Mouse (Mus musculus): ENCODE measurements around the gene Kctd19. TPM values are rescaled to one million over a fixed set of nuclear protein-coding genes. Genes with fewer than 3 reads are reported as not detected.
A peak's percentile ranks its signal among the peaks of the same experiment; 100 is the strongest.

The Kctd19 gene
- total and polyA plus RNA-seq, 3 experiments, result not detected

GRCm38 (mm10) chr8:105441433-105441832, 28.1 kb upstream of the Kctd19 start:
- TF ChIP-seq GATA1 (IDR thresholded peaks at IDR 0.05; ENCODE audit: borderline replicate concordance, low read length) (no peak), TAL1 (conservative IDR thresholded peaks at IDR 0.05; ENCODE audit: low read depth, low read length) (no peak), CTCF (IDR thresholded peaks at IDR 0.05; ENCODE audit: low read depth, low read length) (0 out of 2 replicates have a peak, but pooled peaks have one; percentile 28)
- Histone ChIP-seq H3K9me3 (replicated peaks) (no peaks in the 10 kb centered on the region), H3K36me3 (replicated peaks) (no peaks in the 10 kb centered on the region), H3K4me3 (ENCODE audit: low read depth, low read length) (no peak overlapping the region), H3K4me1 (ENCODE audit: insufficient read depth, low read depth, low read length) (no peaks in the 10 kb centered on the region), H3K27me3 (ENCODE audit: insufficient read depth, low read length) (peaks cover 14% of the 10 kb centered on the region)
- DNase-seq (ENCODE audit: low spot score) (no peak), ATAC-seq (ENCODE audit: extremely low read depth, insufficient number of reproducible peaks, low FRiP score, poor library complexity, severe bottlenecking) (no peak)

GRCm38 (mm10) chr8:105438865-105439264, 25.6 kb upstream of the Kctd19 start:
- Histone ChIP-seq H3K9me3 (replicated peaks) (no peaks in the 10 kb centered on the region), H3K4me1 (ENCODE audit: insufficient read depth, low read depth, low read length) (no peaks in the 10 kb centered on the region), H3K27me3 (ENCODE audit: insufficient read depth, low read length) (peaks cover 15% of the 10 kb centered on the region), H3K4me3 (ENCODE audit: low read depth, low read length) (no peak overlapping the region), H3K36me3 (replicated peaks) (no peaks in the 10 kb centered on the region)
- no peak for ATAC-seq (ENCODE audit: extremely low read depth, insufficient number of reproducible peaks, low FRiP score, poor library complexity, severe bottlenecking)
- TF ChIP-seq CTCF (IDR thresholded peaks at IDR 0.05; ENCODE audit: low read depth, low read length) (peak; percentile 25; the same call in 1 of the 2 replicates), POLR2AphosphoS5 (IDR thresholded peaks at IDR 0.05; ENCODE audit: insufficient replicate concordance, low read depth, low read length) (no peak)
- no peak for DNase-seq (ENCODE audit: low spot score)

GRCm38 (mm10) chr8:105437078-105437748, 23.9 kb upstream of the Kctd19 start:
- Histone ChIP-seq H3K36me3 (replicated peaks) (no peaks in the 10 kb centered on the region), H3K4me1 (ENCODE audit: insufficient read depth, low read depth, low read length) (no peaks in the 10 kb centered on the region), H3K4me3 (ENCODE audit: low read depth, low read length) (no peak overlapping the region), H3K9me3 (replicated peaks) (no peaks in the 10 kb centered on the region), H3K27me3 (ENCODE audit: insufficient read depth, low read length) (peaks cover 11% of the 10 kb centered on the region)
- TF ChIP-seq POLR2AphosphoS5 (IDR thresholded peaks at IDR 0.05; ENCODE audit: insufficient replicate concordance, low read depth, low read length) (no peak), GATA1 (IDR thresholded peaks at IDR 0.05; ENCODE audit: borderline replicate concordance, low read length) (no peak), TAL1 (conservative IDR thresholded peaks at IDR 0.05; ENCODE audit: low read depth, low read length) (no peak), CTCF (IDR thresholded peaks at IDR 0.05; ENCODE audit: low read depth, low read length) (no peak), GATA2 (IDR thresholded peaks at IDR 0.05; ENCODE audit: borderline replicate concordance, low read depth, low read length) (no peak)
- DNase-seq (ENCODE audit: low spot score), result no peak
- ATAC-seq (ENCODE audit: extremely low read depth, insufficient number of reproducible peaks, low FRiP score, poor library complexity, severe bottlenecking), result no peak

GRCm38 (mm10) chr8:105436218-105436617, 22.9 kb upstream of the Kctd19 start:
- H3K4me3 ChIP-seq (ENCODE audit: low read depth, low read length), result no peak overlapping the region
- H3K4me1 ChIP-seq (ENCODE audit: insufficient read depth, low read depth, low read length), result no peaks in the 10 kb centered on the region
- TF ChIP-seq CTCF (IDR thresholded peaks at IDR 0.05; ENCODE audit: low read depth, low read length), result no peak
- TF ChIP-seq POLR2AphosphoS5 (IDR thresholded peaks at IDR 0.05; ENCODE audit: insufficient replicate concordance, low read depth, low read length), result no peak
- TF ChIP-seq TAL1 (conservative IDR thresholded peaks at IDR 0.05; ENCODE audit: low read depth, low read length), result no peak
- TF ChIP-seq GATA2 (IDR thresholded peaks at IDR 0.05; ENCODE audit: borderline replicate concordance, low read depth, low read length), result no peak
- TF ChIP-seq GATA1 (IDR thresholded peaks at IDR 0.05; ENCODE audit: borderline replicate concordance, low read length), result no peak
- ATAC-seq (ENCODE audit: extremely low read depth, insufficient number of reproducible peaks, low FRiP score, poor library complexity, severe bottlenecking) (no peak), DNase-seq (ENCODE audit: low spot score) (no peak)
- no peaks in the 10 kb centered on the region for H3K36me3 ChIP-seq (replicated peaks)
- H3K9me3 ChIP-seq (replicated peaks), result no peaks in the 10 kb centered on the region
- peaks cover 11% of the 10 kb centered on the region for H3K27me3 ChIP-seq (ENCODE audit: insufficient read depth, low read length)

- H3K36me3 ChIP-seq (replicated peaks), result no peaks in the 10 kb centered on the region
- DNase-seq (ENCODE audit: low spot score), result no peak
- no peaks in the 10 kb centered on the region for H3K9me3 ChIP-seq (replicated peaks)
- H3K4me1 ChIP-seq (ENCODE audit: insufficient read depth, low read depth, low read length), result no peaks in the 10 kb centered on the region
- no peak for ATAC-seq (ENCODE audit: extremely low read depth, insufficient number of reproducible peaks, low FRiP score, poor library complexity, severe bottlenecking)
- no peak overlapping the region for H3K4me3 ChIP-seq (ENCODE audit: low read depth, low read length)
- TF ChIP-seq GATA2 (IDR thresholded peaks at IDR 0.05; ENCODE audit: borderline replicate concordance, low read depth, low read length) (no peak), CTCF (IDR thresholded peaks at IDR 0.05; ENCODE audit: low read depth, low read length) (no peak), POLR2AphosphoS5 (IDR thresholded peaks at IDR 0.05; ENCODE audit: insufficient replicate concordance, low read depth, low read length) (no peak), GATA1 (IDR thresholded peaks at IDR 0.05; ENCODE audit: borderline replicate concordance, low read length) (no peak), TAL1 (conservative IDR thresholded peaks at IDR 0.05; ENCODE audit: low read depth, low read length) (no peak)
- H3K27me3 ChIP-seq (ENCODE audit: insufficient read depth, low read length), result peaks cover 16% of the 10 kb centered on the region
Observed at GRCm38 (mm10) chr8:105434136-105434535, 20.8 kb upstream of the Kctd19 start.

- H3K36me3 ChIP-seq (replicated peaks), result no peaks in the 10 kb centered on the region
- no peak for ATAC-seq (ENCODE audit: extremely low read depth, insufficient number of reproducible peaks, low FRiP score, poor library complexity, severe bottlenecking)
- no peak for DNase-seq (ENCODE audit: low spot score)
- no peak overlapping the region for H3K4me3 ChIP-seq (ENCODE audit: low read depth, low read length)
- peaks cover 17% of the 10 kb centered on the region for H3K27me3 ChIP-seq (ENCODE audit: insufficient read depth, low read length)
- no peaks in the 10 kb centered on the region for H3K9me3 ChIP-seq (replicated peaks)
- H3K4me1 ChIP-seq (ENCODE audit: insufficient read depth, low read depth, low read length), result no peaks in the 10 kb centered on the region
- TF ChIP-seq POLR2AphosphoS5 (IDR thresholded peaks at IDR 0.05; ENCODE audit: insufficient replicate concordance, low read depth, low read length), result no peak
- TF ChIP-seq GATA2 (IDR thresholded peaks at IDR 0.05; ENCODE audit: borderline replicate concordance, low read depth, low read length), result no peak
- TF ChIP-seq TAL1 (conservative IDR thresholded peaks at IDR 0.05; ENCODE audit: low read depth, low read length), result no peak
- TF ChIP-seq GATA1 (IDR thresholded peaks at IDR 0.05; ENCODE audit: borderline replicate concordance, low read length), result no peak
- no peak for TF ChIP-seq CTCF (IDR thresholded peaks at IDR 0.05; ENCODE audit: low read depth, low read length)
Observed at GRCm38 (mm10) chr8:105433511-105433910, 20.2 kb upstream of the Kctd19 start.
